Mouse (Mus musculus): Measurements from ENCODE around the gene Ccdc148. TPM values are rescaled to one million over a fixed set of nuclear protein-coding genes. Genes with fewer than 3 reads are reported as not detected.

The Ccdc148 gene
- total RNA-seq (2014; rRNA removed) (5.3 and 5.8 TPM in 2 replicates), polyA plus RNA-seq (2015; fragmentation: Nextera tagmentation; extraction: Ambion mirVana) (3.5 and 6.9 TPM in 2 replicates)

DNA sequence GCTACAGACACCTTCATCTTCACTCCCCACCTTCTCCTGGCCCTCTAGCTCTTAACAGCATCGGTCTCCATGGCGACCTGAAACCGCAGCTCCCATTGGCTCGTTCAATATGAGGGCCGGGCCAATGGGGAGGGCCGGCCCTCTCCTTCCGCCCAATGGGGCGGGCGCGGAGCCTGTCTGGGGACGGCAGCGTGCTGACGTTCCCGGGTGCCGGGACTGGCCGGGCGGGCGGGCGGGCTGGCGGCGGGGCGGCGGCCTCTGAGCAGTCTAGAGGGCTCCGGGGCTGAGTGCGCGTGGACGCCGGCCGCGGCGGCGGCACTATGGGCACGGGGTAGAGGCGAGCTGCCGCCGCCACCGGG is at the start of gene Ccdc148, which contains the start of gene Pkp4:
Gene Ccdc148, minus strand, starts transcription at position 79 of the 359 bp plus-strand sequence.
Gene Pkp4, plus strand, starts transcription at position 246 of the 359 bp plus-strand sequence.
- ATAC-seq = peak; percentile 98
- Histone ChIP-seq H3K9ac (peak within 1 kb of the TSS; percentile 62), H3K4me2 (ENCODE audit: low read depth) (peak within 1 kb of the TSS; percentile 79), H3K36me3 (ENCODE audit: insufficient read depth) (no peaks in the 10 kb centered on the region), H3K27me3 (ENCODE audit: insufficient read depth, low read length) (no peaks in the 10 kb centered on the region), H3K9me3 (ENCODE audit: low read length) (no peaks in the 10 kb centered on the region), H3K27ac (ENCODE audit: low read depth, low read length) (peak within 1 kb of the TSS; percentile 82), H3K4me1 (ENCODE audit: insufficient read depth) (peaks cover 4% of the 10 kb centered on the region), H3K4me3 (ENCODE audit: low read depth, low read length) (peak within 1 kb of the TSS; percentile 69)
- DNase-seq = peak; percentile 96
- TF ChIP-seq CTCF (IDR thresholded peaks at IDR 0.05; ENCODE audit: low read depth) = no peak
- under 1% methylated on average over 33 of the region's 37 CpGs for WGBS

DNA sequence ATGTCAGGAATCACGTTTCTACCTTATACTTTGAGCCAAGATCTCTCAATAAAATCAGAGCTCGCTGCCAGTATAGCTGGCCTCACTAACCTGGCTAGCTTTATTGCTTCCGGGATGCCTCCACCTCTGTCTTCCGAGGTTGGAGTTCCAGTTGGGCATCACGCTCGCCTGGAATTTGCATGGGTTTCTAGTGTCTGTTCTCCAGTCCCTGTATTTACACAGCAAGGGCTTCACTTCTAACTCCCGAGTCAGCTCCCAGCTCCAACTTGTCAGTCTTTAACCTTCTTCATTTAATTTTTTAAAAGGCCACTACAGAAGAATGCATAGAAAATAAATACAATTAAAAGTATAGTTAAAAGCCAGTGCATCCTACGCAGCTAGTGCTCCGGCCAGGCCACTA is 47.8 kb upstream of the Ccdc148 start:
- DNase-seq (no peak), ATAC-seq (no peak)
- TF ChIP-seq CTCF (IDR thresholded peaks at IDR 0.05; ENCODE audit: low read depth) = no peak
- 0 out of 2 replicates have a peak, but pooled peaks cover 4% of the 10 kb centered on the region for H3K4me1 ChIP-seq (ENCODE audit: insufficient read depth)
- no peaks in the 10 kb centered on the region for H3K36me3 ChIP-seq (ENCODE audit: insufficient read depth)
- 83% methylated on average over 9 of the region's 9 CpGs for WGBS
- H3K27me3 ChIP-seq (ENCODE audit: insufficient read depth, low read length) = no peaks in the 10 kb centered on the region
- H3K4me2 ChIP-seq (ENCODE audit: low read depth) = no peak overlapping the region
- H3K9ac ChIP-seq = no peak overlapping the region
- H3K27ac ChIP-seq (ENCODE audit: low read depth, low read length) = no peak overlapping the region
- no peak overlapping the region for H3K4me3 ChIP-seq (ENCODE audit: low read depth, low read length)
- H3K9me3 ChIP-seq (ENCODE audit: low read length) = no peaks in the 10 kb centered on the region

DNA sequence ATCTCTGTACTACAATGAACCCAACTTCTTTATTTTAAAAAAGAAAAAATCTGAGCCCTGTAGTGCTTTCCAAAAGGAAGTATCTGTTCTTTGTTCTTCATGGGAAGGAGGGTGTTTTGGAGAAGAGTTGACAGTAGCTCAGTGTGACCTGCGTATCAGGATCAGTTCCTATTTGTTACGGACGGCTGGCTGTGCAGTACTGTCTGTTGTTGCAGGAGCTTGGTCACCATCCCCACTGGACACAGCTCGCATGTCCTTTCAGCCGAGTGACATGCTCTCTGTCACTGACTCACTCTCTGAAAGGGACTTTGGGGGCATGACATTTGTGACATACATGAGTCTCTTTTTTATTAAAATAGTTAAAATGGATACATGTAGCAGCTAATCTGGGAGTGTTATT is 47.2 kb upstream of the Ccdc148 start:
- no peak overlapping the region for H3K9ac ChIP-seq
- H3K36me3 ChIP-seq (ENCODE audit: insufficient read depth) = no peaks in the 10 kb centered on the region
- H3K27me3 ChIP-seq (ENCODE audit: insufficient read depth, low read length) = no peaks in the 10 kb centered on the region
- H3K9me3 ChIP-seq (ENCODE audit: low read length) = no peaks in the 10 kb centered on the region
- no peak for TF ChIP-seq CTCF (IDR thresholded peaks at IDR 0.05; ENCODE audit: low read depth)
- peak; percentile 21; the same call in 1 of the 2 replicates for ATAC-seq
- WGBS = 66% methylated on average over 5 of the region's 5 CpGs
- no peak for DNase-seq
- H3K4me1 ChIP-seq (ENCODE audit: insufficient read depth) = 0 out of 2 replicates have a peak, but pooled peaks cover 4% of the 10 kb centered on the region
- no peak overlapping the region for H3K27ac ChIP-seq (ENCODE audit: low read depth, low read length)
- no peak overlapping the region for H3K4me2 ChIP-seq (ENCODE audit: low read depth)
- H3K4me3 ChIP-seq (ENCODE audit: low read depth, low read length) = no peak overlapping the region

DNA sequence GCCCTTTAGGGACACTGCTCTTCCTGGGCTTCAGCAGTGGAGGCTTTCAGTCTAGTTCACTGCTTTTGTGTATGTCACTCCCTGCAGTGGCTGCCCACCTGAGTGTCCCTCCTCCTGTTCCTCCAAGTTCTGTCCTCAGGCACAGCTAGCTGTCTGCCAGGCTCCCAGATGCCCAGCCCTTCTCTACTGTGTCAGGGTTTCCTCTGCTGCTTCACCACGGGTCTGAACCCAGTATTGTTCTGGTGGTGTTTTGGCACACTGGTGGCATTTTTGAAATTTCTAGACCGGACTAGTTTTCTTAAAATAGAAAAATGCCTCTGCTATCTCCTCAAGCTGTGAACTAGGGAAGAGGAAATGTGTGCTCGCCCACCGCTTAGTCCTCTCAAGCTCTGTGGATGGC is 46.8 kb upstream of the Ccdc148 start:
- Histone ChIP-seq H3K4me1 (ENCODE audit: insufficient read depth) (0 out of 2 replicates have a peak, but pooled peaks cover 4% of the 10 kb centered on the region), H3K27ac (ENCODE audit: low read depth, low read length) (0 out of 2 replicates have a peak overlapping the region, but pooled peaks have one; percentile 40), H3K4me3 (ENCODE audit: low read depth, low read length) (no peak overlapping the region), H3K9ac (no peak overlapping the region), H3K36me3 (ENCODE audit: insufficient read depth) (no peaks in the 10 kb centered on the region), H3K27me3 (ENCODE audit: insufficient read depth, low read length) (no peaks in the 10 kb centered on the region), H3K9me3 (ENCODE audit: low read length) (no peaks in the 10 kb centered on the region), H3K4me2 (ENCODE audit: low read depth) (no peak overlapping the region)
- DNase-seq (no peak), ATAC-seq (no peak)
- WGBS = 37% methylated on average over 4 of the region's 4 CpGs
- TF ChIP-seq CTCF (IDR thresholded peaks at IDR 0.05; ENCODE audit: low read depth) = no peak

DNA sequence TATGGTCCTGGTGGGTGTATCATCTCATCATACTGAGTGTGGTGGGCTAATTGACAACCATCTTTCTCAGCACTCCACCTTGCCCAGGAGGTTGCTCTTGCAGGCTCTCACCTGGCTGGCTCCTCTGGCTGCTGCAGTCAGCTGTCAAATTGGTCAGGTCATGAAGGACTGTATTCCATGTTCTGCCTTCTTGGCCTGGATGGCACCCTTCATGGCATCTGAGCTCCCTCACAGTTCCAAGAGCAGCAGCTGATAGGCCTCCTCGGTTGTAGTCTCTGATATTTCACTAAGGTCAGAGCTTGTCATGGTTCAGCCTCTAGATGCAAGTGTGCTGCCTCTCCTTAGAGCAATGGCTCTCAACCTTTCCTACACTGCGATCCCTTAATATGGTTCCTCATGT is 45.7 kb upstream of the Ccdc148 start:
- H3K4me2 ChIP-seq (ENCODE audit: low read depth) = no peak overlapping the region
- no peak overlapping the region for H3K9ac ChIP-seq
- H3K4me1 ChIP-seq (ENCODE audit: insufficient read depth) = 0 out of 2 replicates have a peak, but pooled peaks cover 4% of the 10 kb centered on the region
- no peak for TF ChIP-seq CTCF (IDR thresholded peaks at IDR 0.05; ENCODE audit: low read depth)
- H3K9me3 ChIP-seq (ENCODE audit: low read length) = no peaks in the 10 kb centered on the region
- H3K4me3 ChIP-seq (ENCODE audit: low read depth, low read length) = no peak overlapping the region
- DNase-seq (no peak), ATAC-seq (no peak)
- H3K36me3 ChIP-seq (ENCODE audit: insufficient read depth) = no peaks in the 10 kb centered on the region
- no peaks in the 10 kb centered on the region for H3K27me3 ChIP-seq (ENCODE audit: insufficient read depth, low read length)
- 90% methylated on average over 2 of the region's 2 CpGs for WGBS
- H3K27ac ChIP-seq (ENCODE audit: low read depth, low read length) = no peak overlapping the region

DNA sequence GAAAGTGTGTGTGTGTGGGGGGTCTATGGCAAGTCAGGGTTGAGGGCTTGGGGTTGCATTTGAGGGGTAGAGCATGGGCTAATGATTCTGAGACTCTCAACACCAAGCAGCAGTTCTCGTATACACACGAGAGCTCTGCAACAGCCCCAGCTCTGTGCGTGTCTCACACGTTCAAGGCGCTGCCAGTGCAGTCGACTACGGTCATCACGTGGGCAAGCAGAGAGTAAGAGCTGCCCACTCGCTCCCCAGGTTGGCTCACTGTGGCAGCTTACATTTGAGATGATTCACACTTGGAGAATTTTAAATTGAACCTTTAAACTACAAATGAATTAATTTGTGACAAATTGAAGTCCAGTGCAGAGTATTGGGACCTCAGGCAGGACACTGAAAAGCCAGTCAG is 44.6 kb upstream of the Ccdc148 start:
- Histone ChIP-seq H3K4me3 (ENCODE audit: low read depth, low read length) (no peak overlapping the region), H3K4me2 (ENCODE audit: low read depth) (no peak overlapping the region), H3K36me3 (ENCODE audit: insufficient read depth) (no peaks in the 10 kb centered on the region), H3K4me1 (ENCODE audit: insufficient read depth) (0 out of 2 replicates have a peak, but pooled peaks cover 4% of the 10 kb centered on the region), H3K9ac (no peak overlapping the region), H3K27me3 (ENCODE audit: insufficient read depth, low read length) (no peaks in the 10 kb centered on the region), H3K9me3 (ENCODE audit: low read length) (no peaks in the 10 kb centered on the region), H3K27ac (ENCODE audit: low read depth, low read length) (no peak overlapping the region)
- DNase-seq (no peak), ATAC-seq (no peak)
- 86% methylated on average over 9 of the region's 9 CpGs for WGBS
- TF ChIP-seq CTCF (IDR thresholded peaks at IDR 0.05; ENCODE audit: low read depth) = no peak

DNA sequence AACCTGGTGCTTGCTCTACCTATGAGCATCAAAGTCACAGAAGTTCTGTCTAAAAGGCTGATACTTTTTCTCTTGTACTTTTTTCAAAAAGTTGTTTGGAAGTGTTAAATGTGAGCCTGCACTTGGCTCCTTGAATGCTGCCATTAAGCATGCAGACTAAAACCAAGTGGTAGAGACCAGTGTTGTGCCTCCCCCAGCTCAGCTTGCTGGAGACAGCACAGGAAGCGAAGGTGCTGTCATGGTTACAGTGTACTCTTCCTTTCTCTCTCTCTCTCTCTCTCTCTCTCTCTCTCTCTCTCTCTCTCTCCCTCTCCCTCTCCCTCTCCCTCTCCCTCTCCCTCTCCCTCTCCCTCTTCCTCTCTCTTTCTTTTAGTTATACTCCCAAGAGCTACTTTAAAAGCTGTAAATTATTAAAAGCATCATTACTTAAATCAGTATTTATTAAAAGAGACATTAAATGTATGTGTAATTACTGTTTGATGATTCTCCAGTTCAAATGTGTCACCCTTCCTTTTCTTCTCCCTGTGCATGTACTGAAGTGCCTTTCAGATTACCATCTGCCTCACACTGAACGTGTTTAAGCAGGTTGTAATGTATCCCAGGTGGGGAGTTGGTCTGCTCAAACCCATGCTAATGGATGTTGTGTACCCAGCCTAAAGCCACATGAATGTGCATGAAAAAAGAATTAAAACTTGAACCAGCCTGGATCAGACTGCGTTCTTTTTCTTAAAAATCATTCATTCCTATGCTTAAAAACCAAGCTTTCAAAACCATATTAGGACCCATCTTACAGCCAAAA is 43.3 kb upstream of the Ccdc148 start:
- ATAC-seq (peak; percentile 62; the same call in 1 of the 2 replicates), DNase-seq (no peak)
- 50% methylated on average over 3 of the region's 3 CpGs for WGBS
- no peaks in the 10 kb centered on the region for H3K36me3 ChIP-seq (ENCODE audit: insufficient read depth)
- TF ChIP-seq CTCF (IDR thresholded peaks at IDR 0.05; ENCODE audit: low read depth) = no peak
- H3K9me3 ChIP-seq (ENCODE audit: low read length) = no peaks in the 10 kb centered on the region
- H3K27me3 ChIP-seq (ENCODE audit: insufficient read depth, low read length) = no peaks in the 10 kb centered on the region
- H3K9ac ChIP-seq = no peak overlapping the region
- 0 out of 2 replicates have a peak, but pooled peaks cover 4% of the 10 kb centered on the region for H3K4me1 ChIP-seq (ENCODE audit: insufficient read depth)
- no peak overlapping the region for H3K27ac ChIP-seq (ENCODE audit: low read depth, low read length)
- H3K4me2 ChIP-seq (ENCODE audit: low read depth) = no peak overlapping the region
- H3K4me3 ChIP-seq (ENCODE audit: low read depth, low read length) = no peak overlapping the region

Measured in forebrain, postnatal 0 days (tissue).